Mouse (Mus musculus): ENCODE data around the gene Sfxn5.

DNA sequence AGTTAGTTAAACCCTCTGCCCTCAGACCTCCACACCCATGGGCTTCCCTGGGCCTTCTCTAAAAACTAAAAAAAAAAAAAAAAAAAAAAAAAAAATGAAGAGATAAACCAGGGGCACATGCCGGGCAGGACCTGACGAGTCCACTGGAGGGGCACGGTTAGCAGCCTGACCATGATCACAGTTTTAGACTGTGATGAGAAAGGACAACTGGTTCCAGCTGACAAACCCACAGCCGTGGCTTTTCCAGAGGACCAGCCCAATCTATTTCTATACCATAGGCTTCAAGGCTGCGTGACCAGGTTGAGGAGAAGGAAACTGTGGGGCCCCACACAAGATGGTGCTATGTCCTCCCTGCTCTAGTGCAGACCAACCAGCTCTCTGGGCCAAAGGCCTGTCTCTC is 36.8 kb upstream of the Sfxn5 start:
- TF ChIP-seq CTCF (IDR thresholded peaks at IDR 0.05; ENCODE audit: borderline replicate concordance, control insufficient read depth, extremely low read depth, insufficient read depth, low read length, poor library complexity) (no peak), POLR2A (IDR thresholded peaks at IDR 0.05; ENCODE audit: control insufficient read depth, extremely low read depth, insufficient read depth, low read length, poor library complexity) (no peak)

Data from thymus, adult 2 months (tissue).